Mouse (Mus musculus) right cerebral cortex, adult 18-20 months (tissue): Measurements from ENCODE around the gene Rpl13a.

Experiments
- DNase-seq: peaks from one replicate; pipeline ENCODE4 v3.0.0; 2022; ENCODE audit warnings: mixed read lengths

Rpl13a gene

GRCm38 (mm10) chr7:45083300-45083890 lies 45.2 kb downstream of the Rpl13a start:
- no peak for DNase-seq

- no peak for DNase-seq
Observed at GRCm38 (mm10) chr7:45082401-45083299, 45.9 kb downstream of the Rpl13a start.

- no peak for DNase-seq
Observed at GRCm38 (mm10) chr7:45081016-45081415, 47.5 kb downstream of the Rpl13a start.

- peak; percentile 81 for DNase-seq
Observed at GRCm38 (mm10) chr7:45079856-45080255, 48.7 kb downstream of the Rpl13a start.

- DNase-seq, result peak; percentile 49
Observed at GRCm38 (mm10) chr7:45078513-45078912, 50.0 kb downstream of the Rpl13a start.

- no peak for DNase-seq
Observed at GRCm38 (mm10) chr7:45077829-45078228, 50.7 kb downstream of the Rpl13a start.

- no peak for DNase-seq
Observed at GRCm38 (mm10) chr7:45077322-45077721, 51.2 kb downstream of the Rpl13a start.

GRCm38 (mm10) chr7:45076501-45076900 lies 52.1 kb downstream of the Rpl13a start:
- DNase-seq, result no peak
